Mouse (Mus musculus) intestine, postnatal 0 days (tissue): Measurements from ENCODE around the gene Dock2. TPM values are rescaled to one million over a fixed set of nuclear protein-coding genes. Genes with fewer than 3 reads are reported as not detected.

Experiments used
- ATAC-seq: fragments of 200-750 bp; cut with Nextera tagmentation; 2 replicates; pipeline ENCODE4 v1.8.0; 2017; ENCODE audit warnings: mild to moderate bottlenecking, moderate TSS enrichment, moderate library complexity
- H3K27ac ChIP-seq: fragments of 300-500 bp; sonication (generic); 2 replicates; pipeline ENCODE4 v1.5.1; 2014; ENCODE audit warnings: mild to moderate bottlenecking, low read depth, low read length, moderate library complexity
- H3K27me3 ChIP-seq: fragments of 300-500 bp; sonication (generic); replicated peaks from 2 replicates; pipeline ENCODE4 v1.6.1; 2014; ENCODE audit warnings: low read length, mixed read lengths; ENCODE audit not compliant: control insufficient read depth, insufficient read depth
- H3K36me3 ChIP-seq: fragments of 300-500 bp; sonication (generic); 2 replicates; pipeline ENCODE4 v1.6.1; 2014; ENCODE audit warnings: mild to moderate bottlenecking, moderate library complexity; ENCODE audit not compliant: control insufficient read depth, insufficient read depth
- H3K4me1 ChIP-seq: fragments of 300-500 bp; sonication (generic); replicated peaks from 2 replicates; pipeline ENCODE4 v1.6.1; 2014; ENCODE audit warnings: antibody characterized with exemption, low read length, mixed read lengths; ENCODE audit not compliant: control insufficient read depth, insufficient read depth
- H3K4me2 ChIP-seq: fragments of 300-500 bp; sonication (generic); replicated peaks from 2 replicates; pipeline ENCODE4 v1.6.1; 2014; ENCODE audit warnings: low read depth, mild to moderate bottlenecking, moderate library complexity
- H3K4me3 ChIP-seq: fragments of 300-500 bp; sonication (generic); 2 replicates; pipeline ENCODE4 v1.5.1; 2014; ENCODE audit warnings: low read depth, low read length
- H3K9ac ChIP-seq: fragments of 300-500 bp; sonication (generic); 2 replicates; pipeline ENCODE4 v1.6.1; 2014; ENCODE audit warnings: mild to moderate bottlenecking, low read depth, low read length
- H3K9me3 ChIP-seq: fragments of 300-500 bp; sonication (generic); 2 replicates; pipeline ENCODE4 v1.6.1; 2016; ENCODE audit warnings: mixed run types; ENCODE audit not compliant: control insufficient read depth
- CTCF ChIP-seq: sonication (generic); IDR thresholded peaks from 2 replicates; pipeline ENCODE4 v1.5.1; 2016; ENCODE audit warnings: low read depth, mild to moderate bottlenecking, control low read depth, antibody characterized with exemption, moderate library complexity
- WGBS: fragments of 180-500 bp; shearing (Covaris S2); extraction: QIAGEN DNeasy Blood & Tissue Kit; methylation state at CpG from one replicate; pipeline ENCODE4 v1.1.7; 2014; 5-methylcytosine and 5-hydroxymethylcytosine counted together
- polyA plus RNA-seq: library from polyadenylated mRNA; unstranded; fragments of >200 nt; fragmentation: Nextera tagmentation; extraction: Ambion mirVana; gene quantifications from 2 replicates; pipeline ENCODE4 v1.2.1, GENCODE M21; 2015

Gene Dock2
- polyA plus RNA-seq, 1 experiment from 2014 or later: 0.60 TPM

DNA sequence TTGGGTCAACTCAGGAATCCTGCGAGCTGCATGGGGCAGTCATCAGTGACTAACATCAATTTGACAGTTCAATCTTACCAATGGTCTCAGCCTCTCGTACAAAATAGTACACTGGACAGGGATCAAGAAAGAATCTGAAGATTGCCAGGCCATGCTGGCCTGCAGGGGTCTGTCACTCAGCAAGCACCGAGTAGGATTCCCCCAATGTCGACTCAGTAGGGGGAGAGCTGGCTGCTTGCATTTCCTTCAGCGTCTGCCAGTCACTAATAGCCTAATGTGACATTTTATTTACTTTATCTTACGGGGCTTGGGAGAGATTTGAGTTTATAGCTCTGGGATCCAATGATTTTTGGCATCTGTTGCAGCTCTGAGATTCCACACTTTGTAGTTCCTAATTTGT is 540.7 kb downstream of the Dock2 start:
- no peak overlapping the region for H3K4me3 ChIP-seq
- no peak for ATAC-seq
- no peaks in the 10 kb centered on the region for H3K27me3 ChIP-seq
- H3K4me2 ChIP-seq: no peak overlapping the region
- no peaks in the 10 kb centered on the region for H3K4me1 ChIP-seq
- 18% methylated on average over 6 of the region's 6 CpGs for WGBS
- H3K9ac ChIP-seq: no peak overlapping the region
- no peaks in the 10 kb centered on the region for H3K36me3 ChIP-seq
- H3K9me3 ChIP-seq: no peaks in the 10 kb centered on the region
- H3K27ac ChIP-seq: no peak overlapping the region
- TF ChIP-seq CTCF: no peak

DNA sequence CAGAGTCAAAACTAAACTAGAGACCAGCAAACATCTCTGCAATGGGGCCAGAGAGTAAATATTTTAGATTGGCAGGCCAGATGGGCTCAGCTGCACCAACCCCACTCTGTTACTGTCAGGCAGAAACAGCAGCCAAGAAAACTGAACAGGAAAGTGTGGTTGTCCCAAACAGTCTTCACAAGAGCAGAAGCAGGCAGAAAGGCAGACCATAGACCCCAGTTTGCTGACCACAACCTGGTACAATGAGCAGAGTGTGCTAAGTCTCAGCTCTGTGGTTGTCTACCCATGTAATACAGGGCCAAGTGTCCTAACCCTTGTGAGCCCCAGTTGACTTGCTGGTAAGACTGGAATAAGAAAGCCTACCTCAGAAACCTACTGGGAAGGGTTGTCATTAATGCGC is 543.4 kb downstream of the Dock2 start:
- no peak for ATAC-seq
- 97% methylated on average over 1 of the region's 1 CpGs for WGBS

DNA sequence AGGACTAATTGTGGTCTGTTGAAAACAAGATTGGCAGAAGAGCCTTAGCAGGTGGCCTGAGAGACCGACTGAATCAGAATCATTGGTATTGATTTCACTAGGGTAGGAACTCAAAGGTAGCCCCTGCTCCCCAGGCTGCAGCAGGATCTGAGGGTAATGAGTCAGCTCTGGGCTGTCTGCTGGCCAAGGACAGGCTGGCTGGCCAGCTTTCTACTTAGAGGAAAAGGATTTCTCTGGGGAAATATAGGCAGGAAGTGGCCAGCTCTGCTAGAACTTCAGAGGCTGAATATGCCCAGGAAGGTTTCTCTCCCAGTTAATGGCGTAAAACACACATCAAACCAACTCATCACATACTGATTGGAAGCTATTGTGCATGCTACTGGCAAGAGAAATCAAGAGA is 544.0 kb downstream of the Dock2 start:
- no peak overlapping the region for H3K27ac ChIP-seq
- no peak overlapping the region for H3K4me3 ChIP-seq
- H3K4me2 ChIP-seq: no peak overlapping the region
- ATAC-seq: no peak
- no peaks in the 10 kb centered on the region for H3K9me3 ChIP-seq
- H3K4me1 ChIP-seq: no peaks in the 10 kb centered on the region
- 80% methylated on average over 2 of the region's 2 CpGs for WGBS
- H3K9ac ChIP-seq: no peak overlapping the region
- TF ChIP-seq CTCF: no peak
- no peaks in the 10 kb centered on the region for H3K36me3 ChIP-seq
- H3K27me3 ChIP-seq: no peaks in the 10 kb centered on the region

More for the DNA sequence above, 543.4 kb downstream of the Dock2 start:
- Histone ChIP-seq H3K4me2 (no peak overlapping the region), H3K4me1 (no peaks in the 10 kb centered on the region), H3K9me3 (no peaks in the 10 kb centered on the region), H3K27me3 (no peaks in the 10 kb centered on the region), H3K9ac (no peak overlapping the region), H3K36me3 (no peaks in the 10 kb centered on the region), H3K27ac (no peak overlapping the region), H3K4me3 (no peak overlapping the region)
- TF ChIP-seq CTCF: no peak

DNA sequence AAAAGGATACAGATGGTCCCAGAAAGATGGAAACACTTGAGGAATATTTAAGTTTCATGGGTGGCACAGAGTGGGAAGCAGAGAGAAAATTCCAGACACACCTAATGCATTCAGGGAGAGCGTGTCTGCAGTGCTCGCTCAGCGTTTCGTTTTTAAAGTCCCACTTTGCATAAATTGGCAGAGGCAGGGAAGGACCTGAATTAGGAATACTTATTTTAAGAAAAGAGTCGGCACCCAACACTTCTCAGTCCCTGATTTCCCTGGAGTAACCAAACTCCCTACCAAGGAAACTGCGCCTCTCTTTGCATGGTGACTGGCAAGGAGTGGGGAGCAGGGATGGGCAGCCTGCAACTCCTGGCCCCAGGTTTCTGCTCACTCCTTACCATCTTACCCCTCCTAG is 546.8 kb downstream of the Dock2 start:
- Histone ChIP-seq H3K36me3 (no peaks in the 10 kb centered on the region), H3K27me3 (no peaks in the 10 kb centered on the region), H3K4me1 (no peaks in the 10 kb centered on the region), H3K9me3 (no peaks in the 10 kb centered on the region), H3K27ac (no peak overlapping the region), H3K9ac (no peak overlapping the region), H3K4me2 (no peak overlapping the region), H3K4me3 (no peak overlapping the region)
- 86% methylated on average over 6 of the region's 6 CpGs for WGBS
- TF ChIP-seq CTCF: no peak
- ATAC-seq: no peak

DNA sequence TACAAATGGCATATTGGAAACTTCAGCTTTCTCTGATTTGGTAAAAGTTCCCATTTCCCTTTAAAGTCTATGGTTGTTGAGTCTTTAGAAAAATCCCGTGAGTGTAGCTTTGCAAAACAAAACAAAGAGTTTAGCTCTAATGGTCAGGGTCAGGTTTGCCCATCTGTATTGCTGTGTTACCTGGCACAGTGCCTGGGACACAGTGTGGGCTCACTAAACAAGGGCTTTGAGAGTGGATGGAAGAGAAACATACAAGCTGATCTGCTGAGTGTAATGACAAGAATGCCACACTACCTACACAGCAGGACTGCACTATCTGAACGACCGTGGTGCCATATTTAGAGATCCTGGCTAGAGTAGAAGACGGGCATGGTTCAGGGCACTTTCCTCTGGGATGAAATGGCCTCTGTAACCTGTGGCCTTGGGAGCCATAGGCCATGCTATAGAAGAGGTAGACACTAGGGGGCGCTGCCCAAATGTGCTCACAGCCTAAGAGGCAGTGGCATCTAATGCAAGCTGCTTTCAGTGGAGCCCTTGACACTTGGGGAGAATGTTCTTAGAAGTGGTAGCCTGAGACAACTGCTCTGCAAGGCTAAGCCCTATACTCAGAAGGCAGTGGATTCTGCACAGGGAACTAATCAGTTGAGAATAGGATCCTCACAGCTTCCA is 547.5 kb downstream of the Dock2 start:
- Histone ChIP-seq H3K4me3 (no peak overlapping the region), H3K27me3 (no peaks in the 10 kb centered on the region), H3K9me3 (no peaks in the 10 kb centered on the region), H3K36me3 (no peaks in the 10 kb centered on the region), H3K4me2 (no peak overlapping the region), H3K4me1 (no peaks in the 10 kb centered on the region), H3K9ac (no peak overlapping the region), H3K27ac (no peak overlapping the region)
- 52% methylated on average over 5 of the region's 5 CpGs for WGBS
- TF ChIP-seq CTCF: peak; percentile 49
- ATAC-seq: no peak

DNA sequence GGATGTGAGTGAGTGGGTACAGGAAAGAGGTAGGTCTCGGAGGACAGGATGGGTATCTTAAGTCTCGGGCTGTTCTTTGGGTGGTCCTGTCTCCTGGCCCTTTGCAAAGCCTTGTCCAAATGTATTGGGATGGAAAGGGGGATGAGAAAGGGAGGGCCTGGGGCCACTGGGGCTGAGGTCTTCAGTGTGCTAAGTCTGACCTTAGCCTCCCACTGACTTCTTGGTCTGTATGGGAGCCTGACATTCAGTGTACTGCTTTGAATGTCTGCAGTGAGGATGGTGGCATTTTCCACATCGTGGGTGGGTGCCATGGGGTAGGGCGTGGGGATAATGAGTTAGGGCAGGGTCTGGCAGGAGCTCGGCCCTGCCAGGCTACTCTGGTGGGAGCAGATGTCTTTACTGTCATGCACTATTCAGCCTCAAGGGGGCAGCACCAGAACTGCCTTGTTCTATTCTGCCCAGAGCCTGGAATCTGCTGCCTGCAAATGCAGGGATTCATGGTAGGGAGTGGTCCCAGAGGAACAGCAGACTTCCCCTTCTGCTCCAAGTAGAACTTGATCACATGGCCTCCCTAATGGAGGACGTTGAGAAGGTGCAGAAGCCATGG is 554.8 kb downstream of the Dock2 start:
- no peak overlapping the region for H3K4me3 ChIP-seq
- no peak overlapping the region for H3K4me2 ChIP-seq
- no peaks in the 10 kb centered on the region for H3K4me1 ChIP-seq
- no peaks in the 10 kb centered on the region for H3K9me3 ChIP-seq
- H3K27me3 ChIP-seq: no peaks in the 10 kb centered on the region
- peak; percentile 75 for TF ChIP-seq CTCF
- no peak for ATAC-seq
- no peak overlapping the region for H3K9ac ChIP-seq
- no peaks in the 10 kb centered on the region for H3K36me3 ChIP-seq
- 37% methylated on average over 6 of the region's 6 CpGs for WGBS
- H3K27ac ChIP-seq: no peak overlapping the region
